Mouse (Mus musculus) spleen, adult 12 weeks (tissue): Measurements from ENCODE around the gene Selplg.

Experiments used
- DNase-seq: peaks from one replicate; pipeline ENCODE4 v3.0.0; 2022; ENCODE audit warnings: low spot score

Selplg gene

DNA sequence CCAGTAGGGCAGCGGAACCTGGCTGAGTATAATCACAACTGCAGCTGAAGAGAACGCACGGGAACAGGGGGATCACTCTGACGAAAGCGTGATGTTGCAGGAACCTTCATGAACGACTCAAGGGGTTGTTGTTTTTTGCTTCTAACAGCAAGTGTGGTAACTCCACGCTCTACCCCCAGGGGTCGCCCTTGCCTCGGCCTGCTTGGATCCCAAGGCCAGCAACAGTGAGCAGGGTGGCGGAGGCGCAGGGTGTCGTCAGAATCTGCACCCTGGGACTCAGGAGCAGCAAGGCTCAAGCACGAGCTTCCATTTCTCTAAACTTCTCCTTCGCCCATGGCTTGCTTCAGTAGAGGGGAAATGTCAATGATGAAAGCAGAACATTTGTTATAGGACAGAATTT, 22.1 kb upstream of the Selplg start:
- peak; percentile 74 for DNase-seq

DNA sequence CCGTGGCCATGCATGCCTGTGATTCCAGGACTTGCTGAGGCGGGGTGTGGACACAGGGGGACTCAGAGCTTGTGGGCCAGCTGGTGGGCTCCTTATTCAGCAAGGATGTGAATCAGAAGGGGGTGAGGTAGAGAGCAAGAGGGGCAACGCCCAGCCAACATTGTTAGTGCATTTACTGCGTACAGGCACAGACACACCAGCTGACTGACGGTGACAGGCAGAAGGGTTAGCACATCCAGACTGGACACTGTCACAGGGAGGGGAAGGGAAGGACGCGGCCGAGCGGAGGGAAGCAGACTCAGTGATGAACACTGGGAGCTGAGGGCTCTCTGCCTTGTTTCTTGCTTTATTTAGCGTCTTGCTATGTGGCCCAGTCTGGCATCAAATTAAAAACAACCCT, 21.1 kb upstream of the Selplg start:
- no peak for DNase-seq

DNA sequence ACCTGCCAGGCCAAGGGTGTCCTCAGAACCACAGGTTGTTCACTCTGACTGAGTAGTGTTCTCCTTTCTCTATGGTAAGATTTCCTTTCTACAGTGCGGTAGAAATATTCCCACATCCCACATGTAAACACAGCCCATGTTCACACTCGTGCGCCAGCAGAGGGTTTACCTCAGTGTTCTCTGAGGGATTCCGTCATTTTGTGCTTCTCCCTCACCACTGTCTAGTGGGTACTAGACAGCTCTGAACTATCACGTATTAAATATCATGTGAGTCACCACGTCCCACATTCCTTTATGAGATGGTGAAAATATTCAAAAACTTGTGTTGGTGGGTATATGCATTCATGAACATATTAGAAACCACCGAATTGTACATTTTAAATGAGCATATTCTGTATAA, 20.0 kb upstream of the Selplg start:
- no peak for DNase-seq

DNA sequence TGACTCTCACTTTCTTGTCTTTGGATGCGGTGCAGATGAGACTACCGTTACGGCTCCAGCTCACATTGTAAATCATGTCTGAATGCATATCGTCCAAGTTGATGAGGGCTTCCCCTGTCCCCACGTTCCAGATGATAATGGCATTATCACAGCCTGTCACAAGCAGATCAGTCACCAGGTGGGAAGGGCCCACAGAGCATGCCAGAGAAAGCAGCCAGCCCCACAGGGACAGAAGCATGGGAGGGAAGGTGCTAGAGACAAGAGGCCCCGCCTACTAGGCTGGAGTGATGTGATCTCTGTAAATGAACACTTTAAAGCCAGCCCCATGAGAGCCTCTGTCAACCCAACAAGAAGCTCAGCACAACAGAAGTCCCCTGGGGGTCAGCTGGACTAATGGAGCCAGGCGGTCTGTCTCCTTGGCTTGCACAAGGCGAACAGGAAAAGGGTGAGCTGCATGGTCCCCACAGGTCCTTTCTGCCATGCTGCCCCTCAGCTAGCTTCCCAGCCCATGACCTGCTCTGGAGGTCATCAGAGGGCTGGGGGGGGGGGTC, 18.3 kb upstream of the Selplg start:
- DNase-seq: no peak

DNA sequence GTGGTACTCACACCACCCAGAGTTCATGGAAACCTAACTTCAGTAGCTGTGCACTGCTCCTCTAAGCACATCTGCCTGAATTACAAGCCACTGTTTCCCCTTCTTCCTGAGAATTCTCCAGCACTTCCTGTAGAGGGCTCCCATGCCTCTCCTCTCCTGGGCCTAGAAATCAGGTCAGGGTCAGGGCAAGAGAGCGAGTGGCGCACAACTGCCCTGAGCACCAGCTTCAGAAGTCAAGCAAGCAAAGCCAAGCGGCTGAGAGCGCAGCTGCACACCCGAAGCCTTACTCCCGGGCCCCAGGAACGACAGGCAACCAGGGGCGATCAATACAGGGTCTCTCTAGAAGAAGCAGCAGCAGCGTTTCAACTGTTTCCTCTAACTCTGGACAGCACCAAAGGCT, 15.2 kb upstream of the Selplg start:
- no peak for DNase-seq

DNA sequence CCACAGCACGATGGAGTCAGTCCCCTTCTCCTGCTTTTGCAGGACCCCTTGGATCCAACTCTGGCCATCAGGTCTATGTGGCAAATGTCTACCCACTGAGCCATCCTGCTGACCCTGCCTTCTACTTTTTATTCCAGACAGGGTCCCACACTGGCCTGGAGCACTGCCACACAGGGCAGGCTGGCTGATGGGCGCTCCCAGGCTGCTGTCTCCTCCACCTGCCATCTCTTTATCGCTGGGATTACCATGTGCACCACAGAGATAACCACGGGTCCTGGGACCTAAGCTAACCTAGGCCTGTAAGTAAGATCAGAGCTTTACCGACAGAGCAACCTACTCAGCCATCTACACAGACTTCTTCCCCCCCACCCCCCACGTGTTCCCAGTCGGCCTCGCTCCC, 14.2 kb upstream of the Selplg start:
- DNase-seq: peak; percentile 55

DNA sequence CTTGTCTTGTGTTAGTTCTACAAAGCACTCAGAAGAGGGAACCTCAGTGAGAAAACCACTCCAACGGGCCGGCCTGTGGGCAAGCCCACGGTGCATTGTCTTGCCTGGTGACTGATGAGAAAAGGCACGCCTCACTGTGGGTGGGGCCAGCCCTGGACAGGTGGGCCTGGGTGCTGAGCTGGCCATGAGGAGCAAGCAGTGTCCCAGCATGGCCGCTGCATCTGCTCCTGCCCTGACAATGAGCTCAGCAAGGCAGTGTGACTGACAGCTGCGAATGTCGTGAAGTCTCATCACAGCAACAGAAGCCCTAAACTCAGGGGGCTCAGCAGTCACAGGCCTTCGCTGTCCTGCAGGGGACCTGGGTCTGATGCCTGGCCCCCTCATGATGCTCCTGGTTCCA, 13.2 kb upstream of the Selplg start:
- DNase-seq: no peak

DNA sequence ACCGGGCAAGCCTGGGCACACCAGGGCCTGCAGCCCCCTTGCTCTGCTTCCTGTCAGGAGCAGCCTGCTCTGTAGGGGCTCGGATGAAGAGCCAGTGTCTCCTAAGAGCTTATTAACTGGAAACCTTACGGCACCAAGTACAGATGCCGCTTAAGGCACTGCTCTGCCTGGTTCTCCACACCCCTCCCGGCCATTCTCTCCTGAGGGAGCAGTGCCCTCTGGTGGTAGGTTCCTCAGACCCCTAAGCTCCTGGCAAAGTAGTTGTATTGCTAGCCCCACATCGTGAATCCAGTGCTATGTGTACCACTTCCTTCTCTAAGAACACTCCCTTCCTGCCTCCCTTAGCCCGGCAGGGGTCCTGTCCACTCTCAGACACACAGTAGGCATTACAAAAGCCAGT, 12.3 kb upstream of the Selplg start:
- DNase-seq: peak; percentile 67

DNA sequence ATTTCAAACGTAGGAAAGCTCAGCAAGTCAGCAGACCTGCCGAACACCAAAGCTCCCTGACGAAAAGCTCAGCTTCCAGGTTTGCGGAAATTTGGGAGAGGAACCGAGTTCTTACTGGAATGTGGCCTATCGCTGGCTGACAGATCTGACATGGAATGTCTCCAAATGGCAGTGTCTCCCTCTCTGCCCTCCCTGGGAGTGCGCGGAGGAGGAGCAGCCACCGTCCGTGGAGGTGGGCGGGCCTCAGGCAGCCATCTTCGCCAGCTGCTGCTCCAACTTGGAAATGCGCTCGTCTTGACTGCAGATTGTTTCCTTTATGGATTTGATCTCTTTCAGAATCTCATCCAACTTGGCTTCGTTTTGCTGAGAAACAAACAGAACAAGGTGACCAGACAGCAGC, 11.7 kb upstream of the Selplg start:
- no peak for DNase-seq

DNA sequence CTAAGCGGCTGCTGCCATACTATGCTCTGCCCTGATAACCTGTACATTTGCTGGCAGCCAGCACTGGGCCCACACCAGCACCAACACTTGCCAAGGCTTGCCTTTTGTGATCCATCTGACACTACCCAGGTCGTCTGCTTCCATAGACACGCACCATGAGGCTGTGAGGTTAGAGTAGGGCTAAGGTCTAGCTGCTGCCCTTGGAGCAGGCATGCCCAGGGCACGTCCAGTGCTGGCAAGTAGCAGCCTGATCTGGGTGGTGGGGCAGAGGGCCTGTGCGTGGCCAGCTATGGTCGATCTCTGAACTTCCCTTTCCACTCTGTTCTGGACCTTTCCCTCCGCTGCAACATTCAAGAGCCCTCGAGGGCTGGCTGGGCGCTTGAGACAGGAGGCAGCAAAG, 10.5 kb upstream of the Selplg start:
- DNase-seq: no peak

DNA sequence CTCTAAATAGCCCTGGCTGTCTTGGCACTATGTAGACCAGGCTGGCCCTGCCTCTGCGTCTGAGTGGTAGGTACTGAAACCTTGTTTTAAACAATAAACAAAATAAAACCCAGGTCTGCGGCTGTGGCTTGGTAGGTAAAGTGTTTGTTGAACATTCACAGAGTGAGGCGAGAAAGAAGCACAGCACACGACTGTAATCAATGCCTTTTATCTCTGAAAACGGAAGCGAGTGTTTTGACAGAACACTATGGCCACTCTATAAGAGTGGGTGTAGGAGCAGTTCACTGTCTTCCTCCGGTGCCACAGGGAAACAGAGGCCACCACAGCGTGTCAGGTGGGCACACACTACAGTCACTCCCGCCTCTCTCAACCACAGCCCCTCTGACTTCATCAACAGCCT, 9.8 kb upstream of the Selplg start:
- DNase-seq: no peak

DNA sequence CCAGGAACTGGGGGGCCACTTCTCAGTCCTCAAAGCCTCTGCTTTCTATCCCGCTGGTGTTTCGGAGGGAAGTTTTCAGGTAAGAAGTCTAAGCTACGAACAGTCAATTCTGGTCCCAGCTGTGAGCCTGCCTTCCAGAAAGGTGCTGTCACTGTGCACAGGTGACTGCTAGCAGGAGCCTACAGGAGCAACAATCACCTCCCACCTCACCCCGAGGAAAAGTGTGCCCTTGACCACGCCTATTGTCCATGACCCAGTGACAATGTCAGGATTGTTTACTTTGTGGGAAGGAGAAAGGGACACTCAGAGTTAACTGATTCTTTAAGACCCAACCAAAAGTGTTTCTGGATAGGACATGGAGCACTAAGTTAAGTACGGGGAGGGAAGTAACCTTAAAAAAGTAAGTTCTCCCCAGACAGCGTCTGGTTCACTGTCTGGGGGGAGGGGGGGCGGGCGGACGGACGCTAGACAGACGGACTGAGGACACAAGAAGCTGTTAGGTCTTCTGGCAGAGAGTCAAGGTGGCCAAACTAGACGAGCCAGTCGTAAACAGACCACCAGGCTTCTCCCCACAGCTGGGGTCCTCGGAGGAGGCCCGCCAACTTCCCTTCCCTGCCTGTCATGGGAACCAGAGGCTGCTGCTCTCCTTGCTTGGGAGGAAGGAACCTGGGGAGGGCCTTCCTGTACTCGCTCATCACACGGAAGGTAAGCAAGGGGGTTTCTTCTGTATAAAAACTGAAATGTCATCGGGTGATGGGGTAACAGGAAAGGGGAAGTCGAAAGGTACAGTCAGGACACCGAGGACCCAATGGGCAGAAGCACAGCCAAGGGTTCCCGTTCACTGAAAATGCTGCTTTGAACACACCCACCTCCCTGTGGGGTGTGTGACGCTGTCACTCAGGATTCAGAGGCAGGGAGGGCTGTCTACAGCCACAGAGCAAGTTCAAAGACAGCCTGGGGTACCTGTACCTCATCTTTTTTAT, 9.1 kb upstream of the Selplg start:
- DNase-seq: no peak

DNA sequence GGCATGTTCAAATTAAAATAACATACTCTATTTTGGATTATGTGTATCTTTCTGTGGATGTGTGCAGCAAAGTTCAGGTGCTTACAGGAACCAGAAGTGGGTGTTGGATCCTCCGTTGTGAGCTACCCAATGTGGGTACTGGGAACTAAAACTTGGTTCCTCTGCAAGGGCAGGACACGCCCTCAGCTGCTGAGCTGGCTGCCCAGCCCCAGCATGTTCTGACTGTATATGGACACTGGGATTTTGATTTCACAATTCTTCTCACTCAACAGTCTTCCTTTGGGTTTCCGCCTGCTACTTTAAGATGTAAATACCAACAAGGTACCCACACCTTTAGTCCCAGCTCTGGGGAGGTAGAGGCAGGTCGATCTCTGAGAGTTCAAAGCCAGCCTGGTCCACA, 8.0 kb upstream of the Selplg start:
- no peak for DNase-seq

DNA sequence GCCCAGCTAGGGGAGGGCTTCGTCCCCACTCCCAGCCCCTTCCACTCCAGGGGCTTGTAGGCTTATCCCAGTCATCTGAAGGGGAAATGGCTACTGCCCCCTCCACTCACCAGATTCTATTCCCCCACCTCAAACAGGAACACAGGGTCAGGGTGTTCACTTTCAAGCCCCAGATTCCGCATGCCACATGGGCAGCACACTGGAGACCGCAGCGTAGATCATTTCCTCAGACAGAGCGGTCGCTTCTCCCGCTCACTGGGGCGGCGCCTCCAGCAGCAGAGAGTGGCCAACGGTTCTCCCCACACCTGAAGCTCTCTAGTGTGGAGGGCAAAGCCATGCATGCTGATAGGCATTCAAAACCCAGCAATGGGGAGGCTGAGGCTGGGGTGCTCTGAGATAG, 4.5 kb upstream of the Selplg start:
- DNase-seq: no peak

DNA sequence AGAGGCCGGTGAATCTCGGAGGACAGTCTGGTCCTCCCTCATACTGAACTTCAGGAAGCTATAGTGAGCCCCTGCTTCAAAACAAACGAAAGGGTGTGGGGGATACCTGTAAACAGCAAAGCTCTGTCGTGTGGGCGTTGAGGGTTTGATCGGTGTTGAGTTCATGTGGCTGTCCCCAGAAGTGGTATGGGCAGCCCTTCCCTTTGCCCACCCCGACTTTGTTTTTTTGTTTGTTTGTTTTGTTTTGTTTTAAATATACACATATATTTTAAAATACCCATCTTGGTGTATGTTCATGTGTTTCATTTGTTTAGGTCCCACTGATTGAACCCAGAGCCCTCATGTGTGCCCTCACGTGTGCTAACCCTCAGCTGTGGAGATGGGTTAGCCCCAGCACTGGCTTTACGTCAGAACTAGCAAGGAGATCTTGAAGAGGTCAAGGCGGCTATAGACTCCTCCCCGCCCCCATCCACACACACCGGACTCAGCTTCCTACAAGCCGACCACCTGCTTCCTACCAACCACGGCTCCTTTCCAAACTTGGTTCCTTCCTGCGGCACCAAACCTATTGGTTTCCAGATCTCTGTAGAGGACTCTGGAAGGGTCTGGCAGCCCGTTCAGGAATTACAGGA, 988 bp upstream of the Selplg start:
- no peak for DNase-seq

DNA sequence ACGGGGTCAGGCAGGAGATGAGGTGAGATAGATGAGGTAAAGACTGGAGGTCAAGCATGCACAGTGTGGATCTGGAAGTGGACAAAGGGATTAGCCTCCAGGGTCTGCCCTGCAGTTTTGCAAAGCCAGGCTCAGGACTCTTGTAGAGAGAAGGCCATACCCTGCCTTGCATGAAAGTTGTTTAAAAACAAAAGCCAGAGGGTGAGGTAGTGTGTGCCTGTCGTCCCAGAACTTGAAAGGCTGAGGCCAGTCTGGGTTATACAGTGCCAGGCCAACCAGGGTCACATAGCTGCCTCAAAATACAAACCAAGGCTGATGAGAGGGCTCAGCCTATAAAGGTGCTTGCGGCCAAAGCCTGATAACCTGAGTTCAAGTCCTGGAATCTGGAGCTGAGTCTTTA, 703 bp downstream of the Selplg start:
- DNase-seq: no peak

DNA sequence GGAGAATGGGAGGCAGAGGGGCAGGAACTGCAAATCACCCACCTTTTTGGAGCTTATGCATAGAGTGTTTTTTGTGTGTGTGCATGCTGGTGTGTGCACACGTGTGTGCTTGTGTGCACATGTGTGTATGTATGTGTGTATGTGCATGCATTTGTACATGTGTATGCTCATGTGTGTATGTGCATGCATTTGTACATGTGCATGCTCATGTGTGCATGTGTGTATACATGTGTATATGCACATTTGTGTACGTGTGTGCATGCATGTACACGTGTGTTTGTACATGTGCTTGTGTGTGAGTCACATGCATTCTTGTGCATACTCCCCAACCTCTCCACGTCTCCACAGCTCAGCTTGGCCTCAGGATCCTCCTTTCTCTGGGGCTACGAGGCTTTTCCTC, 1.6 kb downstream of the Selplg start:
- DNase-seq: no peak

DNA sequence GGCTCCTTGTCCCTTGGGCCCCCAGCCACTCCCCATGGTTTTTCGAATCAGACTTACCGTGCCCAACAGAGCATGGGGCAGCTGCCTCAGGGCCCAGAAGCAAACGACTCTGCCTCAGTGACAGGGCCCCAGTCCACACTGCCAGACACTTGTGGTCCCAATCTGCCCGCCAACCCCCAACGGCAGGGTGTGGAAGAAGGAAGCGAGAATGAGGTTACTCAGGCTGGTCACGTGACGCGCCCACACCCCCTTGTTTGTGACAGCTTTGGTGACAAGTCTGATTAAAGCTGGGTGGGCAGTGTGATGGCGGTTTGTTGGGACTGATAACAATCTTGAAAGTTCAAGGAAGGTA, 2.2 kb downstream of the Selplg start:
- DNase-seq: peak; percentile 60

DNA sequence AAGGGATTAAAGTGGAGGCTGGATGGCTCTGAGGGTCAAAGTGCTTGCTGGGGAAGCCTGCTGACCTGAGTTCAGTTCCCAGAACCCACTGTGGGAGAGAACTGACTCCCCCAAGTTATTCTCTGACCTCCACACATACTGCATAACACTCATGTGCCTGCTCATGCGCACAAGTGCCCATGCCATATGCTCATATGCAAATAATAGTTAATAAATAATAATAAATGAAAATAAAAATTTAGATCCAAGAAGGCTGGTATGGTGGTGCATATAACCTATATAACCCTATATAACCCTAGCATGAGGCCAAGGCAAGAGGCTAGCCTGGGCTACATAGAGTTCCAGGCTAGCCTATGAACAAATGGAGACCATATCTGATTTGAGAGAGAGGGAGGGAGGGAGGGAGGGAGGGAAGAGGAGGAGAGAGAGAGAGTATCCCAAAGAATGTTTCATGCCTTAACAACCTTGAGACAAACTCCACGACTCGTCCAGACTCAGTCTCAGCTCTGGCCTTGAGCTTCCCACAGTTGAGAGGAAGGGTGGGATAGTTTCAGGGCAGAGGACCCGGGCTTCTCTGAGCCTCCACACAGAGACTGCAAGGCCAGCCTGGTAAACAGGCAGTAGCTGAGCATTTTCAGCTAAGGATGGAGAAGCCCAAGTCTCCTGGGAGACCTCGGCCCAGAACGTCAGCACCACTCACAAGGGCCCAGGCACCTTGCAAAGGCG, 2.7 kb downstream of the Selplg start:
- DNase-seq: no peak

DNA sequence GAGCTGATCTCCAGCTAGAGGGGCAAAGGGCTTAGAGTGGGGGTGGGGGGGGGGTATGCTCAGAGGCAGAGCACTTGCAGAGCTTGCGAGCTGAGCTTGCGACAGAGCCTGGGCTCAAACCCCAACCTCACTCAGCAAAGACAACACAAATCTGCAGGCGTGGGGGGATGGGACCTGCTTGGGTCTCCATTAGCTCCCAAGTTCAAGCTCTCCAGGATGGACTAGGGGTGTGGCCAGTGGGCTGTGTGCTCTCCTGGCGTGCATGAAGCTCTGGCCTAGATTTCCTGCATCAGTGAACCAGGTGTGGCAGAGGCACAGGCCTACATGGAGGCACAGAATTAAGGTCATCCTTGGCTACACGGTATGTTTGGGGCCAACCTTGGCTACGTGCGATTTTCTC, 4.0 kb downstream of the Selplg start:
- no peak for DNase-seq

DNA sequence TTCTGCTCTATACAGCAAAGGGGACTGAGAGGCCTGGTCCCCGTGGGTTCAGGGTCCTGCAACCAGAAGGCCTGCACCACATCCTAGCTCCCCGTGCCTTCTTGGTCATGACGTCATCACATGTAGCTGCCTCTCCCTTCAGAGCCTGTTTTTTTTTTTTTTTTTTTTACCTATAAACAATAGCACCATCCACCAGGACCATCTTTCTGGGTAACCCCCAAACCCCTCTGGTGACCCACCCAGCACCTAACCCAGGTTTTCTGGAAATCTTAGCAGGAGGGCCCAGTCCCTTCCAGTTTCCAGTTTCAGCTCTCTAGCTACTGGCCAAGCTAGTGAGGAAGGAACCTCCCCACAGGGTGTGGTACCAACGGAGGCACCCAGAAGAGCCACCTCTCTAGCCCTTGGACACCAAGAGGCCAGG, 4.4 kb downstream of the Selplg start:
- no peak for DNase-seq

DNA sequence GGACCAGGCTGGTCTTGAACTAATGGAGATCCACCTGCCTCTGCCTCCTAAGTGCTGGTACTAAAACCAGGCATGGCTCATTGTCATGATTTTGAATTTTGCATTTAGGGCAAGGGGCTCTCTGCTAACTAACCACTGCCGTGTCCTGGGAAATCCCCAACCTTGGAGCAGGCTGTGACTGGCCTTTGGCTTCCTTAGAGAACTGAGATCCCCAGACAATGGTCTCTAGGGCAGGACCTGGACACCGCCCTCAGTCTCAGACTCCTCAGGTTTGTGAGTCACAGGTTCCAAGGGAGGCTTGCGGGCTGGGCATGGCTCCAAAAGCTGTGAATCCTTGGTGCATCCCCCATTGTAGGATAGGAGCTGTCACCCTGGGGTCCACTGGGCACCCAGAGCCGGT, 5.8 kb downstream of the Selplg start:
- no peak for DNase-seq

DNA sequence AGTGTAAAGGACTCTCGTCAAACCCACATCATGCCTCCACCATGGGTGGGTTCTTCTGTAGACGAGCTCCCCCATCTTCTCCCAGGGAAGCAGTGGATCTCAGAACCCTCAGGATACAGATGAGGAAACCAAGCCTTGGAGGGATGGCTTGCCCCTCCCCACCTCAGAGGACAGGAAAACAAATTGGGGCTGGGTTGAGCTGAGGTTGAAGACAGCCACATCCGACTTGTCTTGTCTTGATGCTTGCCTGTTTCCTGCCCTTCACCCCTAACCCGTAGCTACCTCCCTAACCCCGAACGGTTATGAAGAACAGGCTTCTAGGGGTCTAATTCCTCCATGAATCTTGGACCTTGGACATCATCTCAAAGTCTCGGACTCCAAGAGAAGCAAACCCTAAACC, 6.9 kb downstream of the Selplg start:
- DNase-seq: no peak
